Mouse (Mus musculus) olfactory bulb, adult 2 months (tissue): ENCODE measurements around the gene Gins3.
"Not testable (repeated sequence)": the region's sequence is repeated elsewhere in the genome, so short reads cannot be mapped to it uniquely, and the experiment has no call there.

Source experiments
- CTCF ChIP-seq: fragments of 200-500 bp; IDR thresholded peaks from 2 replicates; pipeline ENCODE4 v1.5.1; 2012; ENCODE audit warnings: low read depth, mild to moderate bottlenecking, low read length, moderate library complexity; ENCODE audit not compliant: insufficient read depth
- POLR2A ChIP-seq: fragments of 200-500 bp; IDR thresholded peaks from 2 replicates; pipeline ENCODE4 v1.6.1; 2012; ENCODE audit warnings: mild to moderate bottlenecking, low read depth, low read length, moderate library complexity; ENCODE audit not compliant: insufficient read depth

GRCm38 (mm10) chr8:95606509-95606908 lies 26.7 kb upstream of the Gins3 start:
- not testable (repeated sequence) for TF ChIP-seq POLR2A, CTCF
